Mouse (Mus musculus): ENCODE results near the gene Sit1.
"Not testable (repeated sequence)": the region's sequence is repeated elsewhere in the genome, so short reads cannot be mapped to it uniquely, and the experiment has no call there.

GRCm38 (mm10) chr4:43485666-43486065, 2.1 kb upstream of the Sit1 start:
- not testable (repeated sequence) for TF ChIP-seq GATA1, TAL1 (IDR thresholded peaks at IDR 0.05; ENCODE audit: low read length)

Data from erythroblast, embryonic 14.5 days (primary cell).